Mouse (Mus musculus): Measurements from ENCODE around the gene Oas1e. TPM values are rescaled to one million over a fixed set of nuclear protein-coding genes. Genes with fewer than 3 reads are reported as not detected.

Gene Oas1e
- polyA plus RNA-seq, 1 experiment from 2014 or later: 0.12 TPM

DNA sequence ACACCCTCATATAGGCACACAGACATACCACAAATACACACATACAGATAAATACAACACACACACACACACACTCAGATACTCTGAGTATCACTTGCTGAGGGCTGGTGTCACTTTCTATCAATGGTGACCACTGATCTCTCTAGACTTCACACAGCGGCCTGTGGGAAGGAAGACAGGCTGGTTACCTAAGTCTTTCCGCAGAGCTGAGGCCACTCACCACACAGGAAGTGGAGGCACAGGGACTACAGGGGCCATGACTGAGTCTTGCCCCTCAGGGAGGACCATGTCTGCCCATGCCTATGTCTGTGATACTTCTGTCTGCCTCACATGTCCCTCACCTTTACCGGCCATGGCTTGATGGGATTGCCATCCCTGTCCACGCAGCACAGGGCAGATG, 41.1 kb downstream of the Oas1e start:
- Histone ChIP-seq H3K4me1 (ENCODE audit: control insufficient read depth, insufficient read depth, low read length) (no peaks in the 10 kb centered on the region), H3K36me3 (ENCODE audit: control insufficient read depth, insufficient read depth, low read length) (no peaks in the 10 kb centered on the region), H3K4me3 (ENCODE audit: low read depth, low read length) (no peak overlapping the region), H3K27ac (ENCODE audit: low read depth, low read length) (no peak overlapping the region), H3K27me3 (ENCODE audit: control insufficient read depth, insufficient read depth, low read length) (no peaks in the 10 kb centered on the region), H3K4me2 (no peak overlapping the region), H3K9me3 (ENCODE audit: control insufficient read depth, low read length) (no peaks in the 10 kb centered on the region), H3K9ac (ENCODE audit: low read length) (no peak overlapping the region)
- DNase-seq (ENCODE audit: low spot score, missing footprints) (no peak), ATAC-seq (ENCODE audit: low FRiP score) (no peak)
- WGBS: 90% methylated on average over 4 of the region's 4 CpGs

DNA sequence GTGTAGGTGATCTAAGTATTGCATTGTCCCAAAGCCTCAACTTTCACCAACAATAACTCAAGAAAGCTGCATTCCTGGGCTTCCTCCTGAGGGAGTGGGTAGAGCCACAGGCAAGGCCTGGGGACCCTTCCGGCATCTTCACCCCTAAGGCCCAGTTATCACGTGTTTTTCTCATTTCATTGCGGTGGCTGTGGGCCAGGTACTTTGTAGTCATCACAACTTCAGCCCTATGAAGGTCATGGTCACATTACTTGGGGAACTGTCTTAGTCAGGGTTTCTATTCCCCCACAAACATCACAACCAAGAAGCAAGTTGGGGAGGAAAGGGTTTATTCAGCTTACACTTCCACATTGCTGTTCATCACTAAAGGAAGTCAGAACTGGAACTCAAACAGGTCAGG, 42.5 kb downstream of the Oas1e start:
- H3K9me3 ChIP-seq (ENCODE audit: control insufficient read depth, low read length): no peaks in the 10 kb centered on the region
- 75% methylated on average over 3 of the region's 3 CpGs for WGBS
- no peak overlapping the region for H3K4me2 ChIP-seq
- no peak overlapping the region for H3K4me3 ChIP-seq (ENCODE audit: low read depth, low read length)
- no peak overlapping the region for H3K27ac ChIP-seq (ENCODE audit: low read depth, low read length)
- H3K4me1 ChIP-seq (ENCODE audit: control insufficient read depth, insufficient read depth, low read length): no peaks in the 10 kb centered on the region
- no peaks in the 10 kb centered on the region for H3K27me3 ChIP-seq (ENCODE audit: control insufficient read depth, insufficient read depth, low read length)
- no peak overlapping the region for H3K9ac ChIP-seq (ENCODE audit: low read length)
- DNase-seq (ENCODE audit: low spot score, missing footprints) (no peak), ATAC-seq (ENCODE audit: low FRiP score) (no peak)
- no peaks in the 10 kb centered on the region for H3K36me3 ChIP-seq (ENCODE audit: control insufficient read depth, insufficient read depth, low read length)

DNA sequence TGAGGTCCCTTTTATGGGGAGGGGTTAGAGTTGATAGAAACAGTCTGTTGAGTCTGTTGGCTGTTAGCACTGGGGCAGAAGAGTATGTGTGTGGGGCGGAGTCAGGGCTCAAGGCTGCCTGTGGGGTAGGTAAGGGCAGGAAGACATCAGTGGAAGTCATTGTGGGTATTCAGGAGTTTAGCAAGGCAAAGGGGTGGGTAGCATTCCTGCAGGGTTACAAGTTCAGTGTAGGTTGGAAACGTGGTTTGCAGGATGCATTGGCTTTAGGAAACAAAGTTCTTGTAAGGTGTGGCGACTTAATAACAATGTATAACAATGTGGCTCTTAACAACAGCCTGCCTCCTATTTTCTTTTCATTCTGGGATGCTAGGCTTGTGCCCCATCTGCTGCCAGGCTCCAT, 44.1 kb downstream of the Oas1e start:
- H3K9ac ChIP-seq (ENCODE audit: low read length): no peak overlapping the region
- no peak overlapping the region for H3K27ac ChIP-seq (ENCODE audit: low read depth, low read length)

DNA sequence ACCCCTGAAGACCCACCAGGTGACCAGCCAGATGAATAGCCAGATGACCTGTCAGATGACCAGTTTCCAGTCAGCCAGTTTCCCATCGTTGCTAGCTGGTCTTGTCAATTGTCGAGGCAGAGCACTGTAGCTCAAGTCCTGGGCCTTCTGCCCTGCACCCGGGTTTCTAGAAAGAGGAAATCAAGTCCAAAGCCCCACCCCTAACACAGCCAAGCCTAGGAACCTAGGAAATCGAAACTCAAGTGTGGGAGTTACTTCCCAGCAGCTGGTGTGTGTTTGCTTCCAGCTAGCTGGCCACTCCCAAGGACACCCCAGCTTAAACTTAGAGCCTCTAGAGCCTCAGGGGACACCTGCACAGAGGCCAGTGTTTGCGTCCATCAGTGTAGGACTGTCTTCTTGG, 45.6 kb downstream of the Oas1e start, which contains the start of gene Oas2:
Oas2 (minus strand) TSS at position 166 of the 400 bp plus-strand sequence.
- no peaks in the 10 kb centered on the region for H3K27me3 ChIP-seq (ENCODE audit: control insufficient read depth, insufficient read depth, low read length)
- no peak within 1 kb of the TSS for H3K4me3 ChIP-seq (ENCODE audit: low read depth, low read length)
- H3K4me1 ChIP-seq (ENCODE audit: control insufficient read depth, insufficient read depth, low read length): no peaks in the 10 kb centered on the region
- no peak within 1 kb of the TSS for H3K27ac ChIP-seq (ENCODE audit: low read depth, low read length)
- H3K36me3 ChIP-seq (ENCODE audit: control insufficient read depth, insufficient read depth, low read length): no peaks in the 10 kb centered on the region
- 73% methylated on average over 5 of the region's 5 CpGs for WGBS
- H3K9ac ChIP-seq (ENCODE audit: low read length): no peak within 1 kb of the TSS
- H3K9me3 ChIP-seq (ENCODE audit: control insufficient read depth, low read length): no peaks in the 10 kb centered on the region
- DNase-seq (ENCODE audit: low spot score, missing footprints): no peak
- no peak for ATAC-seq (ENCODE audit: low FRiP score)
- H3K4me2 ChIP-seq: no peak within 1 kb of the TSS

More for the DNA sequence above, 44.1 kb downstream of the Oas1e start:
- no peak for DNase-seq (ENCODE audit: low spot score, missing footprints)
- Histone ChIP-seq H3K4me2 (no peak overlapping the region), H3K36me3 (ENCODE audit: control insufficient read depth, insufficient read depth, low read length) (no peaks in the 10 kb centered on the region), H3K27me3 (ENCODE audit: control insufficient read depth, insufficient read depth, low read length) (no peaks in the 10 kb centered on the region), H3K4me3 (ENCODE audit: low read depth, low read length) (no peak overlapping the region), H3K4me1 (ENCODE audit: control insufficient read depth, insufficient read depth, low read length) (no peaks in the 10 kb centered on the region), H3K9me3 (ENCODE audit: control insufficient read depth, low read length) (no peaks in the 10 kb centered on the region)
- 79% methylated on average over 3 of the region's 3 CpGs for WGBS
- ATAC-seq (ENCODE audit: low FRiP score): no peak

DNA sequence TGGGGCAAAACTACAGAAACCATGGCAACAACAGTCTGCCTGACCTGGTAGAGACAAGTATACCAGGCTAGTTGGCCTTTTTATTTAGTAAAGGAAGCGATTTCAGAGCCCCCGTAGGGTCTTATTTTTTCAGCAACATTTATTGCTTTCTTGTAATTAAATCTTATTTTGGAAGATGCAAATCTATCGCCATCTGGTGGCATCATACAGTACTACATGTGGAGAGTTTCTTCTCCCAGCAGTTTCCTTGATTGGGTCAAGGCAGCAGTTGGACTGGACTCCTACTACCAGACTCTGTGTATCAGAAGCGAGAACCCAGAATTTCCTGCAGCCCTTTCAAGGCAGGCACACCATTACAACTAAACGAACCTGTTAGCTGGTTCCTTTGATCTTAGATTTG, 48.9 kb downstream of the Oas1e start:
- DNase-seq (ENCODE audit: low spot score, missing footprints) (peak; percentile 94), ATAC-seq (ENCODE audit: low FRiP score) (no peak)
- H3K9me3 ChIP-seq (ENCODE audit: control insufficient read depth, low read length): no peaks in the 10 kb centered on the region
- no peak overlapping the region for H3K4me2 ChIP-seq
- no peak overlapping the region for H3K9ac ChIP-seq (ENCODE audit: low read length)
- H3K36me3 ChIP-seq (ENCODE audit: control insufficient read depth, insufficient read depth, low read length): no peaks in the 10 kb centered on the region
- no peak overlapping the region for H3K27ac ChIP-seq (ENCODE audit: low read depth, low read length)
- WGBS: 20% methylated on average over 5 of the region's 5 CpGs
- no peaks in the 10 kb centered on the region for H3K27me3 ChIP-seq (ENCODE audit: control insufficient read depth, insufficient read depth, low read length)
- H3K4me1 ChIP-seq (ENCODE audit: control insufficient read depth, insufficient read depth, low read length): no peaks in the 10 kb centered on the region
- H3K4me3 ChIP-seq (ENCODE audit: low read depth, low read length): no peak overlapping the region

DNA sequence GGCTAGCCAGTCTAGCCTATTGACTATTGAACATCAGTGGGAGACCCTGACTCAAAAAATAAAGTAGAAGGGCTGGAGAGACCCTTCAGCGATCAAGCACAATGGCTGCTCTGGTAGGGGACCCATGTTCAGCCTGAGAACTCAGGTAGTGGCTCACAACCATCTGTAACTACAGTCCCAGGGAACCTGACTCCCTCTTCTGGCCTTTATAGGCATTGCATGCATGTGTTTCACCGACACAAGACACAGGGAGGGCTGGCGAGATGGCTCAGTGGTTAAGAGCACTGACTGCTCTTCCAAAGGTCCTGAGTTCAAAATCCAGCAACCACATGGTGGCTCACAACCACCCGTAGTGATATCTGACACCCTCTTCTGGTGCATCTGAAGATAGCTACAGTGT, 53.2 kb downstream of the Oas1e start:
- H3K9me3 ChIP-seq (ENCODE audit: control insufficient read depth, low read length): no peaks in the 10 kb centered on the region

More for the DNA sequence above, 53.2 kb downstream of the Oas1e start:
- H3K27me3 ChIP-seq (ENCODE audit: control insufficient read depth, insufficient read depth, low read length): no peaks in the 10 kb centered on the region
- peak; percentile 91 for DNase-seq (ENCODE audit: low spot score, missing footprints)
- no peak for ATAC-seq (ENCODE audit: low FRiP score)
- no peak overlapping the region for H3K9ac ChIP-seq (ENCODE audit: low read length)
- no peak overlapping the region for H3K27ac ChIP-seq (ENCODE audit: low read depth, low read length)
- no peaks in the 10 kb centered on the region for H3K36me3 ChIP-seq (ENCODE audit: control insufficient read depth, insufficient read depth, low read length)
- H3K4me3 ChIP-seq (ENCODE audit: low read depth, low read length): no peak overlapping the region
- 35% methylated on average over 4 of the region's 4 CpGs for WGBS
- H3K4me2 ChIP-seq: no peak overlapping the region
- H3K4me1 ChIP-seq (ENCODE audit: control insufficient read depth, insufficient read depth, low read length): no peaks in the 10 kb centered on the region

Other genes starting within 250 kb of the Oas1e start
- 8.6 and 10.8 TPM in 2 replicates for gene Tpcn1, start 206.9 kb downstream of the Oas1e start, polyA plus RNA-seq (2014; fragmentation: Nextera tagmentation; extraction: Ambion mirVana)
- gene Iqcd, start 206.5 kb downstream of the Oas1e start, polyA plus RNA-seq (2014; fragmentation: Nextera tagmentation; extraction: Ambion mirVana): 0.25 and 0.51 TPM in 2 replicates
- gene Rita1, start 182.9 kb downstream of the Oas1e start, polyA plus RNA-seq (2014; fragmentation: Nextera tagmentation; extraction: Ambion mirVana): 7.9 and 8.9 TPM in 2 replicates
- gene Ddx54, start 182.8 kb downstream of the Oas1e start, polyA plus RNA-seq (2014; fragmentation: Nextera tagmentation; extraction: Ambion mirVana): 26.4 and 32.2 TPM in 2 replicates
- not detected in 2 replicates for gene Cfap73, start 161.3 kb downstream of the Oas1e start, polyA plus RNA-seq (2014; fragmentation: Nextera tagmentation; extraction: Ambion mirVana)
- gene Rasal1, start 146.7 kb downstream of the Oas1e start, polyA plus RNA-seq (2014; fragmentation: Nextera tagmentation; extraction: Ambion mirVana): 0.14 TPM in 1 of 2 replicates, not detected in the other
- 5.1 and 5.2 TPM in 2 replicates for gene Dtx1, start 83.6 kb downstream of the Oas1e start, polyA plus RNA-seq (2014; fragmentation: Nextera tagmentation; extraction: Ambion mirVana)
- gene Oas2, start 45.7 kb downstream of the Oas1e start, polyA plus RNA-seq (2014; fragmentation: Nextera tagmentation; extraction: Ambion mirVana): 0.05 and 0.33 TPM in 2 replicates
- 0.11 and 0.20 TPM in 2 replicates for gene Oas3, start 17.9 kb downstream of the Oas1e start, polyA plus RNA-seq (2014; fragmentation: Nextera tagmentation; extraction: Ambion mirVana)
- 0.14 and 0.15 TPM in 2 replicates for gene Oas1c, start 17.0 kb upstream of the Oas1e start, polyA plus RNA-seq (2014; fragmentation: Nextera tagmentation; extraction: Ambion mirVana)
- gene Oas1f, start 51.8 kb upstream of the Oas1e start, polyA plus RNA-seq (2014; fragmentation: Nextera tagmentation; extraction: Ambion mirVana): 0.08 TPM in 1 of 2 replicates, not detected in the other
- not detected in 2 replicates for gene Oas1h, start 65.9 kb upstream of the Oas1e start, polyA plus RNA-seq (2014; fragmentation: Nextera tagmentation; extraction: Ambion mirVana)
- gene Oas1g, start 92.1 kb upstream of the Oas1e start, polyA plus RNA-seq (2014; fragmentation: Nextera tagmentation; extraction: Ambion mirVana): 0.11 TPM in 1 of 2 replicates, not detected in the other
- 0.72 and 0.89 TPM in 2 replicates for gene Oas1a, start 112.0 kb upstream of the Oas1e start, polyA plus RNA-seq (2014; fragmentation: Nextera tagmentation; extraction: Ambion mirVana)
- not detected in 2 replicates for gene Oas1d, start 119.0 kb upstream of the Oas1e start, polyA plus RNA-seq (2014; fragmentation: Nextera tagmentation; extraction: Ambion mirVana)
- gene Rph3a, start 214.6 kb upstream of the Oas1e start, polyA plus RNA-seq (2014; fragmentation: Nextera tagmentation; extraction: Ambion mirVana): 0.57 and 1.4 TPM in 2 replicates

Measured in midbrain, embryonic 11.5 days (tissue).